Mouse (Mus musculus) neural tube, embryonic 14.5 days (tissue): ENCODE results near the gene Met. TPM values are rescaled to one million over a fixed set of nuclear protein-coding genes. Genes with fewer than 3 reads are reported as not detected.

Experiments
- polyA plus RNA-seq: library from polyadenylated mRNA; unstranded; fragments of >200 nt; fragmentation: Nextera tagmentation; extraction: Ambion mirVana; gene quantifications from 2 replicates; pipeline ENCODE4 v1.2.1, GENCODE M21; 2014

Met gene
- polyA plus RNA-seq, 1 experiment from 2014 or later = 6.7 TPM

Other genes with a start within 250 kb of the Met start
- gene Cav2, start 182.6 kb upstream of the Met start, polyA plus RNA-seq = 16.1 and 19.7 TPM in 2 replicates
- gene Cav1, start 157.5 kb upstream of the Met start, polyA plus RNA-seq = 16.6 and 31.4 TPM in 2 replicates
- gene Capza2, start 172.4 kb downstream of the Met start, polyA plus RNA-seq = 287 and 292 TPM in 2 replicates
- 62.1 and 71.9 TPM in 2 replicates for gene St7, start 229.1 kb downstream of the Met start, polyA plus RNA-seq